Mouse (Mus musculus) activated CD4-positive, CD25-positive, alpha-beta regulatory T cell, adult 9 weeks (primary cell): ENCODE data around the gene Ppp4r4. TPM values are rescaled to one million over a fixed set of nuclear protein-coding genes. Genes with fewer than 3 reads are reported as not detected.

ENCODE experiments used
- polyA plus RNA-seq: library from polyadenylated mRNA; unstranded; fragments of 100-300 nt; shearing (Covaris generic); gene quantifications from one replicate; pipeline ENCODE4 v1.2.1, GENCODE M21; 2017

Ppp4r4 gene
- not detected for polyA plus RNA-seq

DNA sequence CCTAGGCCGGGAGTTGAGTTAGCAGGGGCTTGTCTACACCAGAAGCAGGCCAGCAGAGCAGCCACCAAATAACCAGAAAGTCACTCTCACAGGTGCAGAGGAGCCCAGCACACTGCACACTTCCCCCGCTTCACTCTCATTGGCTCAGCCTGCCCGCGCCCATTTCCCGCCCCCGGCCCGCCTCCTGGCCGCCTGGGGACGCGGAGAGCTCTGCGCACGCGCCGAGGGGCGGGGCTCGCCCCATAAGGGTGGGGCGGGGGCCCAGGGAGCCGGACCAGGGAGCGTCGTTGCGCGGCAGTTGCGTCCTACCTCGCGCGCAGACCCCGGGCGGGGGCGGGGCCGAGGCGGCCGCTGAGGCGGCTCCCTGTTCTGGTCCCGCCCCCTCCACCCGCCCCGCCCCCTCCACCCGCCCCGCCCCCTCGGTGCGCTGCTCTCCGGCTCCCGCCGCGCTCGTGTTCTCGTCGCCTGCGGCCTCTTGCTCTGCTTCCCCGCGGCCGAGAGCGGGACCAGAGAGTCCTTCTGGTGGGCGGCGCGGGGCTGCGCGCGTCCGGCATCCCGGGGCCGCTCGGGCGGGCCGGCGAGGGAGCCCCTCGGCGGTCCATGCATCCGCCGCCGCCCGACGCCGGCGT is at the start of gene Ppp4r4:
TSS of gene Ppp4r4 (plus strand) at position 264 of the 629 bp plus-strand sequence.

GRCm38 (mm10) chr12:103631203-103631612 is 99.1 kb downstream of the Ppp4r4 start, which contains the start of gene Serpina10:
Gene Serpina10, minus strand, starts transcription at chr12:103631444.

GRCm38 (mm10) chr12:103656848-103657626 is 125.0 kb downstream of the Ppp4r4 start, which contains the start of gene Serpina6:
Gene Serpina6, minus strand, starts transcription at chr12:103657212.

Other genes with a start within 250 kb of the Ppp4r4 start
- gene Fam181a, start 221.3 kb upstream of the Ppp4r4 start, polyA plus RNA-seq: not detected
- 14.6 TPM for gene Asb2, start 176.3 kb upstream of the Ppp4r4 start, polyA plus RNA-seq
- gene Otub2, start 143.6 kb upstream of the Ppp4r4 start, polyA plus RNA-seq: 2.7 TPM
- 1.8 TPM for gene 9330161L09Rik, start 124.5 kb upstream of the Ppp4r4 start, polyA plus RNA-seq
- 255 TPM for gene Ddx24, start 106.5 kb upstream of the Ppp4r4 start, polyA plus RNA-seq
- 502 TPM for gene Ifi27, start 98.1 kb upstream of the Ppp4r4 start, polyA plus RNA-seq
- gene Ifi27l2a, start 88.6 kb upstream of the Ppp4r4 start, polyA plus RNA-seq: 1,693 TPM
- gene Ifi27l2b, start 75.1 kb upstream of the Ppp4r4 start, polyA plus RNA-seq: not detected
- gene Serpina10, start 99.2 kb downstream of the Ppp4r4 start, polyA plus RNA-seq: not detected
- gene Serpina6, start 124.9 kb downstream of the Ppp4r4 start, polyA plus RNA-seq: not detected
- gene Serpina16, start 143.9 kb downstream of the Ppp4r4 start, polyA plus RNA-seq: not detected
- gene Serpina1f, start 163.2 kb downstream of the Ppp4r4 start, polyA plus RNA-seq: not detected
- gene Serpina1d, start 241.3 kb downstream of the Ppp4r4 start, polyA plus RNA-seq: not detected